Mouse (Mus musculus): ENCODE data around the gene Sypl2. TPM values are rescaled to one million over a fixed set of nuclear protein-coding genes. Genes with fewer than 3 reads are reported as not detected.

The Sypl2 gene
- polyA plus RNA-seq, 1 experiment from 2014 or later = 0.21 TPM

DNA sequence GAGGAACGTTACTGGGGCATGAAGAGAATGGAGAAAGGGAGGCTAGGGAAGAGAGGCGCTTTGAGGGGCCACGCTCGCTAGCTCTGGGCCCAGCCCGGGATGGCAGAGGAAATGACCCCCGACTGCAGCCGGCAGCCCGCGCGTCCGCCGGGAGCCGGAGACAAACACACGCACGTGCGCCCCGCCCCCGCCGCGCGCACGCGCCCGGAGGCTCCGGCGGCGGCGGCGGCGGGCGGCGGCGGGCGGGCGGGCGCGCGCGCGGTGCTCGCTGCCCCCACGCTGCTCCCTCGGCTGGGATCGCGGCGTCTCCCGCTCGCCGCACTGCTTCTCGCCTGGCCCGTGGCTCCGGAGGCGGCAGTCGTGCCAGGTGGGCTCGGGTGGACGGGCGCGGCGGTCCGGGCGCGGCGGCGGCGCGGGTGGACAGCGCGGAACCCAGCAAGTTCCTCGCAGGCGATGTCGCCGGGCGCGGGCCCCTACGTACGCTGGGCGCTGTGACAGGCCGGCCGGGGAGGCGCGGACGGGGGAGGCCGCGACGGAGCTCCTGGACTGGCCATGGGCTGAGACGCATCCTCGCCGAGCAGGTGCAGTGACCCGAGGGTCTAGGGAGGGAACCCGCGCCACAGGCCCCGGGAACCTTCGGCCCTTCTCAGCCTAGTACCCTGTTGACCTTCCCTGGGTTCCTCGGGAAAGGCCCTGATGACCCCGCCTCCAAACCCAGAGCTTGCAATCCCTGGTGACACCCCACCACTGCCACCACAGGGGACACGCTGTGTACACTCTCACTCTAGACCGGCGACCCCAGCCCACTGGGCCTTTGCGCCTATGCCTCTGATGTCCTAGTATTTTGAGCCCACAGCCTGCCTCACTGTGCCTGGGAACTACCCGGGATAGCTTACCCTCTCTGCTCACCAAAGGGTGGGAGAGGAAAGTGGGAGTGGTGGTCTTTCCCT, 40.1 kb downstream of the Sypl2 start, which contains the start of gene Amigo1:
Gene Amigo1, plus strand, starts transcription at position 238 of the 950 bp plus-strand sequence.
- 2% methylated on average over 90 of the region's 100 CpGs for WGBS
- Histone ChIP-seq H3K27ac (no peak within 1 kb of the TSS), H3K4me3 (replicated peaks) (peak within 1 kb of the TSS; percentile 71), H3K4me2 (replicated peaks) (peak within 1 kb of the TSS; percentile 94), H3K36me3 (no peaks in the 10 kb centered on the region), H3K9me3 (no peaks in the 10 kb centered on the region), H3K4me1 (replicated peaks) (peaks cover 17% of the 10 kb centered on the region; the same call in 1 of the 2 replicates), H3K9ac (peak within 1 kb of the TSS; percentile 71), H3K27me3 (replicated peaks) (no peaks in the 10 kb centered on the region)
- peak; percentile 67 for ATAC-seq

DNA sequence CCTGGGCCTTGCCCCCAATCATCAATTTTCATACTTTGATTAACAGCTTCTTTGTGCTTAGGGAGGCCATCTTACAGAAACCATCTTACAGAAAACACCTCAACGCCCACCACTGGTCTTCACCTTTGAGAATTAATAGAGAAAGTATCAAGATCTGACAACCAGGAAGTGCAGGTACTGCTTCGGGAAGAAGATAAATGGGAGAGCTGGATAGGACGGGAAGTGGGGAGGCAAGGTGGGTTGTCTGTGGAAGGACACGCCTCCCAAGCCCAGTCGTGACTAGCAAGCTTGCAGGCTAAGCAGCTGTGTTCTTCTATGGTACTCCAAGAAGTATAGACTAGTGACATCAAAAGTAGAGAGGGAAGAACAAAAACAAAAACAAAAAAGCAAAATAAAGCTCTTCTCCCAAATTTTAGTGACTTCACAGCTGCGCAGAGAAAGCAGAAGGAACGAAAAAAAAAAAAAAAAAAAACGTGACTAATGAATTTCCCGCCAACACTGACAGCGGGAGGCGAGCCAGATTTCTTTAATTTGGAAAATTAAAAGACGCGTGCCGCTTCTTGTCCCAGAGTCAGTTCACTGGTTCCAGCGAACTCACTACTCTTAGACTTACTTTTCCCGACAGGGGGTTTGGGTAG, 40.9 kb downstream of the Sypl2 start:
- Histone ChIP-seq H3K27ac (no peak overlapping the region), H3K27me3 (replicated peaks) (no peaks in the 10 kb centered on the region), H3K4me1 (replicated peaks) (peaks cover 17% of the 10 kb centered on the region; the same call in 1 of the 2 replicates), H3K36me3 (no peaks in the 10 kb centered on the region), H3K9me3 (no peaks in the 10 kb centered on the region), H3K9ac (peak overlapping the region; percentile 71), H3K4me3 (replicated peaks) (peak overlapping the region; percentile 71), H3K4me2 (replicated peaks) (peak overlapping the region; percentile 94)
- ATAC-seq = 0 out of 2 replicates have a peak, but pooled peaks have one; percentile 50
- WGBS = 2% methylated on average over 16 of the region's 16 CpGs

GRCm38 (mm10) chr3:108184742-108185141, 41.7 kb downstream of the Sypl2 start:
- no peak for ATAC-seq
- H3K27me3 ChIP-seq (replicated peaks) = no peaks in the 10 kb centered on the region
- no peaks in the 10 kb centered on the region for H3K9me3 ChIP-seq
- H3K9ac ChIP-seq = no peak overlapping the region
- H3K36me3 ChIP-seq = no peaks in the 10 kb centered on the region
- WGBS = 74% methylated on average over 3 of the region's 3 CpGs
- no peak overlapping the region for H3K4me2 ChIP-seq (replicated peaks)
- no peak overlapping the region for H3K27ac ChIP-seq
- no peak overlapping the region for H3K4me3 ChIP-seq (replicated peaks)
- H3K4me1 ChIP-seq (replicated peaks) = peaks cover 17% of the 10 kb centered on the region; the same call in 1 of the 2 replicates

- Histone ChIP-seq H3K9me3 (no peaks in the 10 kb centered on the region), H3K27ac (no peak overlapping the region), H3K4me1 (replicated peaks) (peaks cover 1% of the 10 kb centered on the region; the same call in 1 of the 2 replicates), H3K4me2 (replicated peaks) (no peak overlapping the region), H3K27me3 (replicated peaks) (no peaks in the 10 kb centered on the region), H3K36me3 (no peaks in the 10 kb centered on the region), H3K9ac (no peak overlapping the region), H3K4me3 (replicated peaks) (no peak overlapping the region)
- no peak for ATAC-seq
- WGBS = 60% methylated on average over 2 of the region's 2 CpGs
These were observed 45.9 kb downstream of the Sypl2 start for GRCm38 (mm10) chr3:108180514-108180913.

- 53% methylated on average over 7 of the region's 7 CpGs for WGBS
- Histone ChIP-seq H3K27me3 (replicated peaks) (no peaks in the 10 kb centered on the region), H3K36me3 (no peaks in the 10 kb centered on the region), H3K27ac (no peak overlapping the region), H3K4me2 (replicated peaks) (no peak overlapping the region), H3K4me1 (replicated peaks) (0 out of 2 replicates have a peak, but pooled peaks cover 4% of the 10 kb centered on the region), H3K4me3 (replicated peaks) (no peak overlapping the region), H3K9ac (no peak overlapping the region), H3K9me3 (no peaks in the 10 kb centered on the region)
- ATAC-seq = peak; percentile 61; the same call in 1 of the 2 replicates
These were observed 47.4 kb downstream of the Sypl2 start for GRCm38 (mm10) chr3:108178756-108179715.

DNA sequence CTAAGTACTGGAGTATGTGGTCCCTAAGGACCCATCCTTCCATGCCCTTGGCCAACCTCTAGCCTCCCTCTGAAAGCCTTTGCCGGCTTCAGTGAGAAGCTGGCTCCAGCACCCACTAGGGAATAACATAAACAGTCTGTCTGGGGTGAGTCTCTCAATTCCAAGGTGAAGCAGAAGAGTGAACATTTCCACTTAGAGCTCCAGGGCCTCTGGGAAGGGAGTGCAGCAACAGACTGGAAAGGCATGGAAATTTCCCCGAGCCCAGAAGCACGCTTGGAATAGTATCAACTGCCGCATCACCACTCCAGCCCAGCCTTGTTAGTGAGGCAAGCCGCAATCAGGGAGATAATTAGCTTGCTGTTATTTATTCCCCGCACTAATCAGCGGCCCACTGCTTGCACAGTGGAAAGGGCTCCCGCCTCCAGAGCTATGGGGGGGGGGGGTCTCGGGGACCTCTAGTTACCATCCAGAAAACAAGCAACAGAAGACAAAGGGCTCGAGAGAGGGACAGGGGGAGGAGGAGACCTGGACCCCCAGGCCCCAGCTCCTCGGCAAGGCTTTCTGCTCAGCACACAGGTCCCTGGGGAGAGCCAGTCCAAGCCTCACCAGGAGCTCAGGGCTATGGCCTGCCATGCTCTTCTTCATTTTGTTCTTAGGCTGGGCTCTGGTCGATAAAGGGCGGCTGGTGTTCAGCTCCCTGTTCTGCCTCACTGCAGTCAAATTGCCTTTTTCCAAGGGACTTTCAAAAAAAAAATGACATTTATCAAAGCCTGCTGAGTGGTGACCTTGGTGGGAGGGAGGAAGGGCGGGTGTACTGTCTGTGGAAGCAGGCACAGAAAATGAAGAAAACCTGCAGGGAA, 51.5 kb downstream of the Sypl2 start:
- 31% methylated on average over 14 of the region's 14 CpGs for WGBS
- H3K9ac ChIP-seq = no peak overlapping the region
- H3K9me3 ChIP-seq = no peaks in the 10 kb centered on the region
- peak; percentile 63 for ATAC-seq
- H3K36me3 ChIP-seq = no peaks in the 10 kb centered on the region
- H3K4me3 ChIP-seq (replicated peaks) = no peak overlapping the region
- 0 out of 2 replicates have a peak overlapping the region, but pooled peaks have one; percentile 17 for H3K4me2 ChIP-seq (replicated peaks)
- no peaks in the 10 kb centered on the region for H3K27me3 ChIP-seq (replicated peaks)
- peak overlapping the region; percentile 27; the same call in 1 of the 2 replicates for H3K27ac ChIP-seq
- H3K4me1 ChIP-seq (replicated peaks) = 0 out of 2 replicates have a peak, but pooled peaks cover 4% of the 10 kb centered on the region

GRCm38 (mm10) chr3:108169199-108169598, 57.2 kb downstream of the Sypl2 start:
- Histone ChIP-seq H3K4me3 (replicated peaks) (no peak overlapping the region), H3K4me1 (replicated peaks) (peaks cover 21% of the 10 kb centered on the region), H3K27ac (no peak overlapping the region), H3K4me2 (replicated peaks) (no peak overlapping the region), H3K36me3 (no peaks in the 10 kb centered on the region), H3K9ac (no peak overlapping the region), H3K9me3 (no peaks in the 10 kb centered on the region), H3K27me3 (replicated peaks) (no peaks in the 10 kb centered on the region)
- no peak for ATAC-seq
- 48% methylated on average over 3 of the region's 3 CpGs for WGBS

GRCm38 (mm10) chr3:108167499-108167898, 58.9 kb downstream of the Sypl2 start:
- Histone ChIP-seq H3K27ac (0 out of 2 replicates have a peak overlapping the region, but pooled peaks have one; percentile 27), H3K27me3 (replicated peaks) (no peaks in the 10 kb centered on the region), H3K9me3 (no peaks in the 10 kb centered on the region), H3K36me3 (no peaks in the 10 kb centered on the region), H3K4me3 (replicated peaks) (no peak overlapping the region), H3K4me1 (replicated peaks) (peaks cover 21% of the 10 kb centered on the region), H3K9ac (no peak overlapping the region), H3K4me2 (replicated peaks) (no peak overlapping the region)
- 55% methylated on average over 14 of the region's 14 CpGs for WGBS
- ATAC-seq = no peak

DNA sequence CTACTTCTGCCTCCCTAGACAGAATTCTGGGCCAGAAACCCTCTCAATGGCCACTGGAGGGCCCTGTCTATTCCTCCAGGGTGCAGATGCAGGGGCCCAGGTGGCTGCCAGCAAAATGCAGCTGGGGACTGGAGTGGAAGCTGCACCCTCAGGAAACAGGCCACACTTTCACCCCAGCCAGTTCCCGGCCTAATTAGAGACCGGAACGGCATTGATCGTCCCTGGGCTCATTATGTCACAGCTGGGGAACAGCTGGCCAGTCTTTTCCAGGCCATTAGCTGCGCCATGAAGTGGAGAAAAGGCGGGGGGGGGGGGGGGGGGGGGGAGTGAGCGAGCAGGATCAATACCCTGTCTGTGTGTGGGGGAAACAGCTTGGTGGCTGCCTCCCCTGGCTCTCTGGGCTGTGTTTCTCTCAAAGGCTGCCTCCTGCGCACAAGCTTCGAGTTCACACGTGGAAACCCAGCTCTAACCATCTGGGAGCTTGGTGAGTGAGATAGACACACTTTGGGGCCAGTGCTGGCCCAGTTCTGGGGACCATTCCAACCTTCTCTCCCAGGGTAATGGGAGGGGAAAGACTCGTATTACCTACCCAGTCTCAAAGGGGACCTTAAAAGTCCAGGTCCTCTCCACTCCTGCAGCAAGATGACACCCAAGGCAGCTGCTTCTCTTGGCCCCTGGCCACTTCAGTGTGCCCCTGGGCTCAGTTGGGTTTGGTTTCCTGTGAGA, 59.8 kb downstream of the Sypl2 start:
- peak; percentile 68 for ATAC-seq
- H3K4me2 ChIP-seq (replicated peaks) = no peak overlapping the region

GRCm38 (mm10) chr3:108165532-108166315, 60.7 kb downstream of the Sypl2 start:
- Histone ChIP-seq H3K4me2 (replicated peaks) (0 out of 2 replicates have a peak overlapping the region, but pooled peaks have one; percentile 24), H3K27ac (no peak overlapping the region), H3K27me3 (replicated peaks) (no peaks in the 10 kb centered on the region), H3K4me1 (replicated peaks) (peaks cover 21% of the 10 kb centered on the region), H3K36me3 (no peaks in the 10 kb centered on the region), H3K4me3 (replicated peaks) (no peak overlapping the region), H3K9me3 (no peaks in the 10 kb centered on the region), H3K9ac (no peak overlapping the region)
- ATAC-seq = peak; percentile 58
- 54% methylated on average over 10 of the region's 10 CpGs for WGBS

More for the DNA sequence above, 59.8 kb downstream of the Sypl2 start:
- WGBS = 28% methylated on average over 10 of the region's 11 CpGs
- no peaks in the 10 kb centered on the region for H3K9me3 ChIP-seq
- no peaks in the 10 kb centered on the region for H3K36me3 ChIP-seq
- H3K4me3 ChIP-seq (replicated peaks) = no peak overlapping the region
- peaks cover 21% of the 10 kb centered on the region for H3K4me1 ChIP-seq (replicated peaks)
- no peak overlapping the region for H3K9ac ChIP-seq
- H3K27ac ChIP-seq = no peak overlapping the region
- no peaks in the 10 kb centered on the region for H3K27me3 ChIP-seq (replicated peaks)

Measured in intestine, embryonic 15.5 days (tissue).